Mouse (Mus musculus): ENCODE data around the gene 4930407I10Rik. TPM values are rescaled to one million over a fixed set of nuclear protein-coding genes. Genes with fewer than 3 reads are reported as not detected.

The 4930407I10Rik gene
- polyA plus RNA-seq, 1 experiment from 2014 or later: not detected

DNA sequence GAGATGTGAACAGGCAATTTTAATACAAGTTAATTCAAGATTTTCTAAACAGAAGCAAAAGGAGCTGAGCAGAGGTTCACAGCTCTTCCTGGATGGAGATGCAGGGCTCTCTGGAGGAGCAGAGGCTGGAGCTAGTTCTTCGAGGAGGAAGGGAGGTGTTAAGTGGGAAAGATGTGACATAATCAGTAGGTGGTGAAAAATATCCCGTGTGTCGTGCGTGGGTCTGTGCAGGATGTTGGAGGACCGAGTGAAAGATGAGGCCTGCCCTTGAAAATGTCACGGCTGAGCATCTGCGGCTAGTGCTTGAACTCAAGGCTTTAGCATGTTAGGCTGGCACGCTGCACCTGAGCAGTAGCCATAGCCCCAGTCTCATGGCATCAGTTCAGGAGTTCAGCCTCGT is 26.7 kb downstream of the 4930407I10Rik start:
- Histone ChIP-seq H3K27ac (ENCODE audit: low read length) (no peak overlapping the region), H3K36me3 (ENCODE audit: insufficient read depth, low read length) (no peaks in the 10 kb centered on the region), H3K9ac (replicated peaks; ENCODE audit: low read length) (no peak overlapping the region), H3K27me3 (ENCODE audit: insufficient read depth, low read length) (no peaks in the 10 kb centered on the region), H3K4me2 (replicated peaks; ENCODE audit: low read depth, low read length) (no peak overlapping the region), H3K4me3 (ENCODE audit: low read length) (no peak overlapping the region), H3K4me1 (ENCODE audit: insufficient read depth, low read length) (no peaks in the 10 kb centered on the region), H3K9me3 (ENCODE audit: low read length) (no peaks in the 10 kb centered on the region)
- ATAC-seq (ENCODE audit: low FRiP score, low TSS enrichment): no peak
- 81% methylated on average over 9 of the region's 9 CpGs for WGBS

DNA sequence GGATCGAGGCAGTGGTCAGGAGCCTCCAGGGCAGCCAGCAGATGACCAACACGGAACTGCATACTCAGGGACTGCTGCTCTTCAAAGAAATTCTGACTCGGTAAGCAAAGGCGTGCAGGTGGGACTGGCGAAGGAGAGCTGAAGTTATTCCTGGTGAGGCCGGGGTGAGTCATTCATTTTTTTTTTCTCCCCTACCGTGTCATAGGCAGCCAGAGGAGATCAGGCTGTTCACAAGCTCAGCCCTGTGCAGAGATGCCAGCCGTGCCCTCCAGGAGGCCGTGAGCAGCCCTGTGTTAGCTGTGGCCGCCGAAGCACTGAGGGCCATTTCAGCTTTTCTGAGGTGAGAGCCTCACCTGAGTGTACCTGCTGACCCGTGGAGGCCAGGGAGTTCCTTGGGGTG is 27.2 kb downstream of the 4930407I10Rik start:
- 74% methylated on average over 12 of the region's 12 CpGs for WGBS
- no peaks in the 10 kb centered on the region for H3K9me3 ChIP-seq (ENCODE audit: low read length)

DNA sequence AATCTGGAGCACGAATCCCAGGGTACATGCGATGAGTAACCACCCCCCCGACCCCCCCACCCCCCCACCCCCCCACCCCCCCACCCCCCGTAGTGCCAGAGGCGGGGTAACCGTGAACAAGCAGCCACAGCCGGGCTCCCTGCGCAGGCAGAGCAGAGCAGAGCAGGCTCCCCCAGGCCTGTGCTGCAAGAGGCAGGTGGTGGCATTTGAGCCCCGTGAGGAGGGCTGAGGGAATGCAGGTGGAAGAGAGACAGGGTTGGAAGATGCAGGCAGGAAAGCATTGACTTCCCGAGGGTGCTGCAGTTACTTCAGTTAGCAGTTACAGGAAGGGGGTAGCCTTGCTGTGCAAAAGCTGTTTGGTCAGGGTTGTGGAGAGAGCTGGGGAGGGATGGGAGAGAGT is 28.3 kb downstream of the 4930407I10Rik start:
- Histone ChIP-seq H3K27ac (ENCODE audit: low read length) (no peak overlapping the region), H3K4me3 (ENCODE audit: low read length) (no peak overlapping the region), H3K9ac (replicated peaks; ENCODE audit: low read length) (no peak overlapping the region)

More for the DNA sequence above, 27.2 kb downstream of the 4930407I10Rik start:
- H3K27me3 ChIP-seq (ENCODE audit: insufficient read depth, low read length): no peaks in the 10 kb centered on the region
- H3K27ac ChIP-seq (ENCODE audit: low read length): no peak overlapping the region
- H3K4me3 ChIP-seq (ENCODE audit: low read length): no peak overlapping the region
- H3K4me2 ChIP-seq (replicated peaks; ENCODE audit: low read depth, low read length): no peak overlapping the region
- no peak for ATAC-seq (ENCODE audit: low FRiP score, low TSS enrichment)
- H3K9ac ChIP-seq (replicated peaks; ENCODE audit: low read length): no peak overlapping the region
- no peaks in the 10 kb centered on the region for H3K4me1 ChIP-seq (ENCODE audit: insufficient read depth, low read length)
- no peaks in the 10 kb centered on the region for H3K36me3 ChIP-seq (ENCODE audit: insufficient read depth, low read length)

DNA sequence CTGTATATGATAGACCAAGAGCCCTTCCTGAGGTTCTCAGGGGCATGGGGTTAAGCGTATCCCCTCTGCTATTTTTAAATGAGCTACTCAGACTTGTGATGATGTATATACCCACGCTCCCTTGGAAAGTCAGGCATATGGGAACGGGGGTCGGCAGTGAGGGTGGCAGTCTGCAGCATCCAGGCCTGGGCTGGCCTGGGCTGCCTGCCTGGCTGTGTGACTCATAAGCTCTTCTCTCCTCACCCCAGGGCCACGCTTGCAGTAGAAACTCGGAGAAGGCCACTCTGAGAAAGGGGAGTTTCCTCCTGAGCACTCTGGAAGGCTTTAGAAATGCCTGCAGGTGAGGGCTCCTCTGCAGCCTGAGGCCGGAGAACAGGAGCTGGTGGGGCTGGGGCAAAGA is 32.1 kb downstream of the 4930407I10Rik start:
- Histone ChIP-seq H3K36me3 (ENCODE audit: insufficient read depth, low read length) (no peaks in the 10 kb centered on the region), H3K9me3 (ENCODE audit: low read length) (no peaks in the 10 kb centered on the region), H3K9ac (replicated peaks; ENCODE audit: low read length) (no peak overlapping the region), H3K4me2 (replicated peaks; ENCODE audit: low read depth, low read length) (no peak overlapping the region), H3K4me3 (ENCODE audit: low read length) (no peak overlapping the region), H3K4me1 (ENCODE audit: insufficient read depth, low read length) (no peaks in the 10 kb centered on the region), H3K27ac (ENCODE audit: low read length) (no peak overlapping the region), H3K27me3 (ENCODE audit: insufficient read depth, low read length) (no peaks in the 10 kb centered on the region)
- ATAC-seq (ENCODE audit: low FRiP score, low TSS enrichment): no peak
- 82% methylated on average over 7 of the region's 7 CpGs for WGBS

More for the DNA sequence above, 28.3 kb downstream of the 4930407I10Rik start:
- WGBS: 20% methylated on average over 4 of the region's 10 CpGs
- ATAC-seq (ENCODE audit: low FRiP score, low TSS enrichment): no peak
- no peak overlapping the region for H3K4me2 ChIP-seq (replicated peaks; ENCODE audit: low read depth, low read length)
- no peaks in the 10 kb centered on the region for H3K9me3 ChIP-seq (ENCODE audit: low read length)
- no peaks in the 10 kb centered on the region for H3K27me3 ChIP-seq (ENCODE audit: insufficient read depth, low read length)
- no peaks in the 10 kb centered on the region for H3K4me1 ChIP-seq (ENCODE audit: insufficient read depth, low read length)
- H3K36me3 ChIP-seq (ENCODE audit: insufficient read depth, low read length): no peaks in the 10 kb centered on the region

DNA sequence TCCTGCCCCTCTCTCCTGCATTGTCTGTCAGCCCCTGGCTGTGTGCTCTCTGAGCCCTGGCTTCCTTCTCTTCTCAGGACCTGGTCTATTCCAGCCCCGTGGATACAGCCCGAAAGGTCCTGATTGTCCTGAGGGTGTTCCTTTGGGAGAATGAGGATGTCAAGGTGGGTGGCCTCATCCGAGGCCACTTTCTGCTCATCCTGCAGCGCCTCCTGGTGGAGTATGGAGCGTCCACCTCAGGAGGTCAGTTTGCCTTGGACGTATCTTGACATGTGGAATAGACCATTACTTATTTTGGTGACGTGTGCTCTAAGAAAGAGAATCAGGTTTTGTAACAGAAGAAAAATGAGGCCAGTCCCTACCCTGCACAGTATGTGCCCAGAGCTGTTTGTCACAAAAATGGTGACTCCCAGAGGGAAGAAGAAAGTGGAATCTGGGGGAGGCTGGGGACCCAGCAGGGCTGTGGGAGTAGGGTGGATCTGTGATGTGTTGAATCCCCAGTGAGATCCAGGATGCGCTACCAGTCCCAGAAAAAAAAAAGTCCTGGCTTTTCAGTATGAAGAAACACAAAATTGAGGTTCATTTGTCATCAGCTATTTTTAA is 48.1 kb downstream of the 4930407I10Rik start:
- no peak overlapping the region for H3K27ac ChIP-seq (ENCODE audit: low read length)
- H3K9me3 ChIP-seq (ENCODE audit: low read length): no peaks in the 10 kb centered on the region
- no peaks in the 10 kb centered on the region for H3K4me1 ChIP-seq (ENCODE audit: insufficient read depth, low read length)
- H3K9ac ChIP-seq (replicated peaks; ENCODE audit: low read length): no peak overlapping the region
- no peaks in the 10 kb centered on the region for H3K27me3 ChIP-seq (ENCODE audit: insufficient read depth, low read length)
- no peaks in the 10 kb centered on the region for H3K36me3 ChIP-seq (ENCODE audit: insufficient read depth, low read length)
- ATAC-seq (ENCODE audit: low FRiP score, low TSS enrichment): no peak
- H3K4me2 ChIP-seq (replicated peaks; ENCODE audit: low read depth, low read length): no peak overlapping the region
- no peak overlapping the region for H3K4me3 ChIP-seq (ENCODE audit: low read length)
- WGBS: 12% methylated on average over 8 of the region's 8 CpGs

Other genes starting within 250 kb of the 4930407I10Rik start
- gene Tob2, start 200.4 kb upstream of the 4930407I10Rik start, polyA plus RNA-seq (2015; fragmentation: Nextera tagmentation; extraction: Ambion mirVana): 29.6 and 32.6 TPM in 2 replicates
- gene Phf5a, start 187.2 kb upstream of the 4930407I10Rik start, polyA plus RNA-seq (2015; fragmentation: Nextera tagmentation; extraction: Ambion mirVana): 167 and 172 TPM in 2 replicates
- 281 and 293 TPM in 2 replicates for gene Aco2, start 186.8 kb upstream of the 4930407I10Rik start, polyA plus RNA-seq (2015; fragmentation: Nextera tagmentation; extraction: Ambion mirVana)
- 95.5 and 98.5 TPM in 2 replicates for gene Polr3h, start 132.9 kb upstream of the 4930407I10Rik start, polyA plus RNA-seq (2015; fragmentation: Nextera tagmentation; extraction: Ambion mirVana)
- gene Csdc2, start 122.4 kb upstream of the 4930407I10Rik start, polyA plus RNA-seq (2015; fragmentation: Nextera tagmentation; extraction: Ambion mirVana): 35.2 and 38.1 TPM in 2 replicates
- 33.6 and 37.3 TPM in 2 replicates for gene Pmm1, start 98.2 kb upstream of the 4930407I10Rik start, polyA plus RNA-seq (2015; fragmentation: Nextera tagmentation; extraction: Ambion mirVana)
- gene 1700029P11Rik, start 78.6 kb upstream of the 4930407I10Rik start, polyA plus RNA-seq (2015; fragmentation: Nextera tagmentation; extraction: Ambion mirVana): not detected in 2 replicates
- 89.2 and 89.4 TPM in 2 replicates for gene Xrcc6, start 71.3 kb upstream of the 4930407I10Rik start, polyA plus RNA-seq (2015; fragmentation: Nextera tagmentation; extraction: Ambion mirVana)
- 28.4 and 28.9 TPM in 2 replicates for gene Desi1, start 25.3 kb upstream of the 4930407I10Rik start, polyA plus RNA-seq (2015; fragmentation: Nextera tagmentation; extraction: Ambion mirVana)
- 283 and 300 TPM in 2 replicates for gene Snu13, start 11.6 kb upstream of the 4930407I10Rik start, polyA plus RNA-seq (2015; fragmentation: Nextera tagmentation; extraction: Ambion mirVana)
- 0.10 TPM in 1 of 2 replicates, not detected in the other for gene Mei1, start 10.8 kb downstream of the 4930407I10Rik start, polyA plus RNA-seq (2015; fragmentation: Nextera tagmentation; extraction: Ambion mirVana)
- 17.3 and 19.5 TPM in 2 replicates for gene Ccdc134, start 68.8 kb downstream of the 4930407I10Rik start, polyA plus RNA-seq (2015; fragmentation: Nextera tagmentation; extraction: Ambion mirVana)
- gene Srebf2, start 88.0 kb downstream of the 4930407I10Rik start, polyA plus RNA-seq (2015; fragmentation: Nextera tagmentation; extraction: Ambion mirVana): 134 and 144 TPM in 2 replicates
- 0.41 and 0.62 TPM in 2 replicates for gene Shisa8, start 153.7 kb downstream of the 4930407I10Rik start, polyA plus RNA-seq (2015; fragmentation: Nextera tagmentation; extraction: Ambion mirVana)
- gene Tnfrsf13c, start 165.2 kb downstream of the 4930407I10Rik start, polyA plus RNA-seq (2015; fragmentation: Nextera tagmentation; extraction: Ambion mirVana): 0.15 TPM in 1 of 2 replicates, not detected in the other
- 65.9 and 71.2 TPM in 2 replicates for gene Cenpm, start 185.6 kb downstream of the 4930407I10Rik start, polyA plus RNA-seq (2015; fragmentation: Nextera tagmentation; extraction: Ambion mirVana)
- gene 1500009C09Rik, start 193.2 kb downstream of the 4930407I10Rik start, polyA plus RNA-seq (2015; fragmentation: Nextera tagmentation; extraction: Ambion mirVana): not detected in 2 replicates
- 8.6 and 11.3 TPM in 2 replicates for gene Sept3, start 215.7 kb downstream of the 4930407I10Rik start, polyA plus RNA-seq (2015; fragmentation: Nextera tagmentation; extraction: Ambion mirVana)
- gene Wbp2nl, start 239.8 kb downstream of the 4930407I10Rik start, polyA plus RNA-seq (2015; fragmentation: Nextera tagmentation; extraction: Ambion mirVana): 0.41 and 0.61 TPM in 2 replicates

All from kidney, embryonic 16.5 days (tissue).